Mouse (Mus musculus): Measurements from ENCODE around the gene Ppp1r15b. TPM values are rescaled to one million over a fixed set of nuclear protein-coding genes. Genes with fewer than 3 reads are reported as not detected.

Gene Ppp1r15b
- polyA plus RNA-seq, 1 experiment from 2014 or later = 20.7 TPM

GRCm38 (mm10) chr1:133093719-133094118 is 37.2 kb upstream of the Ppp1r15b start:
- ATAC-seq (ENCODE audit: low FRiP score, low TSS enrichment) (peak; percentile 56), DNase-seq (ENCODE audit: low spot score) (peak; percentile 63)
- Histone ChIP-seq H3K9ac (ENCODE audit: low read length) (no peak overlapping the region), H3K36me3 (ENCODE audit: control insufficient read depth, insufficient read depth, low read length) (peaks cover 15% of the 10 kb centered on the region), H3K4me2 (replicated peaks; ENCODE audit: low read depth) (no peak overlapping the region), H3K9me3 (ENCODE audit: control insufficient read depth, low read length) (no peaks in the 10 kb centered on the region), H3K27ac (replicated peaks) (peak overlapping the region; percentile 41), H3K4me3 (ENCODE audit: low read depth, low read length) (no peak overlapping the region), H3K4me1 (replicated peaks; ENCODE audit: control insufficient read depth, insufficient read depth) (no peaks in the 10 kb centered on the region), H3K27me3 (ENCODE audit: control insufficient read depth, insufficient read depth, low read length) (no peaks in the 10 kb centered on the region)
- TF ChIP-seq EP300 (optimal IDR thresholded peaks at IDR 0.05) (no peak), CTCF (IDR thresholded peaks at IDR 0.05; ENCODE audit: low read depth) (no peak)
- 72% methylated on average over 7 of the region's 7 CpGs for WGBS

GRCm38 (mm10) chr1:133100980-133101798 is 29.8 kb upstream of the Ppp1r15b start:
- H3K27me3 ChIP-seq (ENCODE audit: control insufficient read depth, insufficient read depth, low read length) = no peaks in the 10 kb centered on the region
- DNase-seq (ENCODE audit: low spot score) (peak; percentile 84), ATAC-seq (ENCODE audit: low FRiP score, low TSS enrichment) (peak; percentile 87)
- H3K36me3 ChIP-seq (ENCODE audit: control insufficient read depth, insufficient read depth, low read length) = peaks cover 28% of the 10 kb centered on the region
- H3K9me3 ChIP-seq (ENCODE audit: control insufficient read depth, low read length) = no peaks in the 10 kb centered on the region
- peak; percentile 90 for TF ChIP-seq CTCF (IDR thresholded peaks at IDR 0.05; ENCODE audit: low read depth)
- no peak for TF ChIP-seq EP300 (optimal IDR thresholded peaks at IDR 0.05)
- WGBS = 38% methylated on average over 17 of the region's 17 CpGs
- 0 out of 2 replicates have a peak overlapping the region, but pooled peaks have one; percentile 13 for H3K9ac ChIP-seq (ENCODE audit: low read length)
- no peak overlapping the region for H3K4me2 ChIP-seq (replicated peaks; ENCODE audit: low read depth)
- no peaks in the 10 kb centered on the region for H3K4me1 ChIP-seq (replicated peaks; ENCODE audit: control insufficient read depth, insufficient read depth)
- H3K27ac ChIP-seq (replicated peaks) = peak overlapping the region; percentile 83
- no peak overlapping the region for H3K4me3 ChIP-seq (ENCODE audit: low read depth, low read length)

GRCm38 (mm10) chr1:133102108-133102507 is 28.8 kb upstream of the Ppp1r15b start:
- peaks cover 22% of the 10 kb centered on the region for H3K36me3 ChIP-seq (ENCODE audit: control insufficient read depth, insufficient read depth, low read length)
- 72% methylated on average over 5 of the region's 5 CpGs for WGBS

GRCm38 (mm10) chr1:133103315-133103714 is 27.6 kb upstream of the Ppp1r15b start:
- 92% methylated on average over 7 of the region's 7 CpGs for WGBS
- no peaks in the 10 kb centered on the region for H3K9me3 ChIP-seq (ENCODE audit: control insufficient read depth, low read length)
- no peak overlapping the region for H3K27ac ChIP-seq (replicated peaks)
- ATAC-seq (ENCODE audit: low FRiP score, low TSS enrichment) = no peak
- no peak for DNase-seq (ENCODE audit: low spot score)
- H3K36me3 ChIP-seq (ENCODE audit: control insufficient read depth, insufficient read depth, low read length) = peaks cover 22% of the 10 kb centered on the region
- H3K4me3 ChIP-seq (ENCODE audit: low read depth, low read length) = no peak overlapping the region
- no peak overlapping the region for H3K9ac ChIP-seq (ENCODE audit: low read length)
- no peak overlapping the region for H3K4me2 ChIP-seq (replicated peaks; ENCODE audit: low read depth)
- H3K4me1 ChIP-seq (replicated peaks; ENCODE audit: control insufficient read depth, insufficient read depth) = no peaks in the 10 kb centered on the region
- no peaks in the 10 kb centered on the region for H3K27me3 ChIP-seq (ENCODE audit: control insufficient read depth, insufficient read depth, low read length)
- TF ChIP-seq CTCF (IDR thresholded peaks at IDR 0.05; ENCODE audit: low read depth) (no peak), EP300 (optimal IDR thresholded peaks at IDR 0.05) (no peak)

More at GRCm38 (mm10) chr1:133102108-133102507, 28.8 kb upstream of the Ppp1r15b start:
- Histone ChIP-seq H3K9me3 (ENCODE audit: control insufficient read depth, low read length) (no peaks in the 10 kb centered on the region), H3K4me1 (replicated peaks; ENCODE audit: control insufficient read depth, insufficient read depth) (no peaks in the 10 kb centered on the region), H3K4me3 (ENCODE audit: low read depth, low read length) (no peak overlapping the region), H3K27ac (replicated peaks) (no peak overlapping the region), H3K9ac (ENCODE audit: low read length) (no peak overlapping the region), H3K4me2 (replicated peaks; ENCODE audit: low read depth) (no peak overlapping the region), H3K27me3 (ENCODE audit: control insufficient read depth, insufficient read depth, low read length) (no peaks in the 10 kb centered on the region)
- TF ChIP-seq EP300 (optimal IDR thresholded peaks at IDR 0.05) (no peak), CTCF (IDR thresholded peaks at IDR 0.05; ENCODE audit: low read depth) (no peak)
- ATAC-seq (ENCODE audit: low FRiP score, low TSS enrichment) (0 out of 2 replicates have a peak, but pooled peaks have one; percentile 6), DNase-seq (ENCODE audit: low spot score) (no peak)

GRCm38 (mm10) chr1:133103871-133104270 is 27.1 kb upstream of the Ppp1r15b start:
- Histone ChIP-seq H3K4me2 (replicated peaks; ENCODE audit: low read depth) (no peak overlapping the region), H3K36me3 (ENCODE audit: control insufficient read depth, insufficient read depth, low read length) (peaks cover 19% of the 10 kb centered on the region), H3K9ac (ENCODE audit: low read length) (no peak overlapping the region), H3K4me3 (ENCODE audit: low read depth, low read length) (no peak overlapping the region), H3K9me3 (ENCODE audit: control insufficient read depth, low read length) (no peaks in the 10 kb centered on the region), H3K27me3 (ENCODE audit: control insufficient read depth, insufficient read depth, low read length) (no peaks in the 10 kb centered on the region), H3K27ac (replicated peaks) (no peak overlapping the region), H3K4me1 (replicated peaks; ENCODE audit: control insufficient read depth, insufficient read depth) (no peaks in the 10 kb centered on the region)
- TF ChIP-seq CTCF (IDR thresholded peaks at IDR 0.05; ENCODE audit: low read depth) = no peak
- TF ChIP-seq EP300 (optimal IDR thresholded peaks at IDR 0.05) = no peak
- DNase-seq (ENCODE audit: low spot score) = no peak
- 94% methylated on average over 6 of the region's 6 CpGs for WGBS
- no peak for ATAC-seq (ENCODE audit: low FRiP score, low TSS enrichment)

- DNase-seq (ENCODE audit: low spot score) (no peak), ATAC-seq (ENCODE audit: low FRiP score, low TSS enrichment) (no peak)
- H3K27ac ChIP-seq (replicated peaks) = no peak overlapping the region
- whole genome bisulfite sequencing = 90% methylated on average over 4 of the region's 4 CpGs
- no peak overlapping the region for H3K4me3 ChIP-seq (ENCODE audit: low read depth, low read length)
- H3K4me1 ChIP-seq (replicated peaks; ENCODE audit: control insufficient read depth, insufficient read depth) = no peaks in the 10 kb centered on the region
- TF ChIP-seq CTCF (IDR thresholded peaks at IDR 0.05; ENCODE audit: low read depth) (peak; percentile 13; the same call in 1 of the 2 replicates), EP300 (optimal IDR thresholded peaks at IDR 0.05) (no peak)
- no peaks in the 10 kb centered on the region for H3K27me3 ChIP-seq (ENCODE audit: control insufficient read depth, insufficient read depth, low read length)
- no peak overlapping the region for H3K9ac ChIP-seq (ENCODE audit: low read length)
- no peaks in the 10 kb centered on the region for H3K36me3 ChIP-seq (ENCODE audit: control insufficient read depth, insufficient read depth, low read length)
- no peaks in the 10 kb centered on the region for H3K9me3 ChIP-seq (ENCODE audit: control insufficient read depth, low read length)
- no peak overlapping the region for H3K4me2 ChIP-seq (replicated peaks; ENCODE audit: low read depth)
These were observed 14.8 kb upstream of the Ppp1r15b start for GRCm38 (mm10) chr1:133116108-133116507.
